Mouse (Mus musculus): ENCODE measurements around the gene Dcst2.

Gene Dcst2

DNA sequence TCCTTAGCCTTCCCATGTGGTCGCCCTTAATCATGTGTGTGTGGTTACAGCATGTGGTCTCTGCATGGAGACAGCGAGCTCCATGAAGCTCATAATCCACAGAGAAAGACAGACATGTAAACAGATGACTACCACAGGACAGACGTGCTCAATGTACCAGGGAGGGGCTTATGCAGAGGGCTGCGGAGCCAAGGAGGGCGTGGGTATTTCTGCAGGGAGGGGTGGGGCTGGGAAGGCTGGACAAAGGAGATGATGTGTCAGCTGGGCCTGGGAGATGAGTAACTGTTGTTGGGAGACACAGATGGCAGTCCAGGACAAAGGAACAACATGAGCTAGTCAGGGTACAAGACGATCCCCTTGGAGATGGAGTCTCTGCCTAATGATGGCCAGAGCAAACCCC is 2.1 kb upstream of the Dcst2 start:
- DNase-seq (ENCODE audit: extremely low spot score, low read depth, low spot score) = no peak

DNA sequence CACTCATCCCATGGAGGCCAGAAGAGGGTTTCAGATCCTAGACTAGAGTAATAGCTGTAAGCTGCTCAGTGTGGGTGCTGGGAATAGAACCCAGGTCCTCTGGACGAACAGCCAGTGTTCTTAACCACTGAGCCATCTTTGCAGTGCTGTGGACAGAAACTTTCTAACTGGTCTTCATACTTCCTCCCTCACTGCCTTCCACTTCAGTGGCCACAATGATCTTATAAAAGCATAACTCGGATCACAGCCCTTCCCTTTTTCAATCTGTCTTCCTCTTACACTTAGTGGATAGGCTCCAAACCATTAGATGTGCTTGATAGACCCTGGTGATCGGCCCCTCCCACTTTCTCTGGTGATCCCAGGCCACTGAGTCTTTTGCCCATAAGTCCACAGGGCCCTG is 1.5 kb upstream of the Dcst2 start:
- no peak for DNase-seq (ENCODE audit: extremely low spot score, low read depth, low spot score)

DNA sequence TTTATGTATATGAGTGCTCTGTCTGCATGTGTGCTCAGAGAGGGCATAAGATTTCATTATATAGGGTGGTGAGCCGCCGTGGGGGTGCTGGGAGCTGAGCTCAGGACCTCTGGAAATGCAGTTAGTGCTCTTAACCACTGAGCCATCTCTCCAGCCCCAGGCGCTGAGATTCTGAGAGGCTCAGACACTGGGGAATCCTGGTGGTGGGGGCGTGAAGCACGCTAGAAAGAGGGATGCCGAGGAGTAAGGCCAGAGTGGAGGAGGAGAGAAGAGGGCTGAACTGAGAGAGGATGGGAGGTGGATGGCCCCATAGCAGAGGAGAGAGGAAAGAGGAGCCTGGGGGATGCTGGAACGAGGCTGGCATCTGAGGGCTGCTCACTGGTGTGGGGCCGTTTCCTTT is 2.9 kb downstream of the Dcst2 start:
- DNase-seq (ENCODE audit: extremely low spot score, low read depth, low spot score) = no peak

DNA sequence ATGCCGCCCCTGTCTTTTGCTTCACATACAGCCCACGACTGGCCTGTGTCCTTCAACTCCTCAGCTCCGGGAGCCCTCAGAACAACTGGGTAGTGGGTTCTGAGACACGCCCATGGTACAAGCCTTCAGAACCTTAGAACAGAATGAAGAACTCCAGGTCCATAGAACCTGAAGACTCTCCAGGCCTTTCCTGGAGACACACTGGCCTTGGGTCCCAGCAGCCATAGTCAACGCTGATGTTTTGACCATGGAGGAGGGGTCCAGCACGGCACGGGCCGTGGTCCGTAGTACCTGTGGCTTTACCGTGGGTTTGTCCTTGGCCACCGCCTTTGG is 3.3 kb downstream of the Dcst2 start, which contains the start of gene Dcst1:
TSS of gene Dcst1 (minus strand) at position 101 of the 333 bp plus-strand sequence.
- DNase-seq (ENCODE audit: extremely low spot score, low read depth, low spot score) = no peak

DNA sequence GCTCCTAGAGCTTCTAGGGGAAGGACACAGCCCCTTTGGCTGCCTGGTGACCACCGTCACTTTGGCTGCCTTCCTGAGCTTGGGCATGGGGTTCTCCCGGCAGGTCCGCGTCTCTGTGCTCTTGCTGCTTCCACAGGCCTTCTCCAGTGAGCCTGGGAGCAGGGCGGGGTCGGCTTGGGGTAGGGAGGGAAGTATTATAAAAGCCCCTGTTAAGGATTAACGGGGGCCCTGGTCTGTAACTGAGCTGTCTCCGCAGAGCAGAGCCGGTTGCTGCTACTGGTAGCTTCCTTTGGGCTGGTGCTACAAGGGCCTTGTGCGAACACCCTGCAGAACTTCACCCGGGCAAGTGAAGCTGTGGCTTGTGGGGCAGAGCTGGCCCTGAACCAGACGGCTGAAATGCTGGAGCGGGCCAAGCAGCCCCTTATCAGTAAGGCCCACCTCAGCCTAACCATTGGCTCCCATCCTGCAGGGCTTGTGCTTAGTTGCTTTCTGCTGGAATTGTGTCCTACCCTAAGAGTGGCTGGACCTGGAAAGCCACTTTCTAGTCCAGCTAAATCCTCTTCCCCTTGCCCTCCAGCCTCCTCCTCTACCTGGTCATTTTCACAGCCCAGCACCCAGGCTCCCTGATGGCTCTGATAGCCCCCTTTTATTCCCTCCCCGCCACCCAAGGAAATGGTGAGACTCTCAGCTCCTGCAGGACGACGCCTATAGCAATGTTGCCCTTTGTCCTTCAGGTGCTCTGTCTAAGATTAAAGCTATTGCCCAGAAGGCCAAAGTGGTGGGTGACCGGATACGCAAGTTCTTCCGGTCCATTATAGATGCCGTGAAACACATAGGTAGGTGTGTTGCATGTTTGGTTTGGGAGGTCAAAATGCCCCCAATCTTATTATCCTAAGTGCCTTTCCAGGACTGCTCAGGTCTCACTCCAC is 4.0 kb downstream of the Dcst2 start:
- DNase-seq (ENCODE audit: extremely low spot score, low read depth, low spot score) = no peak

DNA sequence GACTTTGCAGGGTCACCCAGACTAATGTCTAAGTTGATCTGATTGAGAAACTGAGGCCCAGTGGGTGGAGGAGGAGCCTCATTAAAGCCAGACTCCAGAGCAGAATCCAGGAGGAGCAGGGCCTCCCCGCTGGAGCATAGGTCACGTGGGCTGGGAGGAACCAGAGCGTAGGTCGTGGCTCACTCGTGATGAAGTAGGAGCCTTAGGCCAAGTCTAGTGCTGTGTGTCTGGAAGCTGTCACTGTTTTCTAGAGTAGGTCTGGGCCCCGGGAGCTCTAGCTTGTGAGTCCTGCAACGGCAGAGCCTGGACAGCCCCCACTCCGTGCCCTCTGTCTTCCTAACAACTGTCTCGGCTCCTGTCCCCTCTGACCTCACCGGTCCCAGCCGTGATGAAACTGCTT is 5.6 kb downstream of the Dcst2 start:
- DNase-seq (ENCODE audit: extremely low spot score, low read depth, low spot score) = no peak

DNA sequence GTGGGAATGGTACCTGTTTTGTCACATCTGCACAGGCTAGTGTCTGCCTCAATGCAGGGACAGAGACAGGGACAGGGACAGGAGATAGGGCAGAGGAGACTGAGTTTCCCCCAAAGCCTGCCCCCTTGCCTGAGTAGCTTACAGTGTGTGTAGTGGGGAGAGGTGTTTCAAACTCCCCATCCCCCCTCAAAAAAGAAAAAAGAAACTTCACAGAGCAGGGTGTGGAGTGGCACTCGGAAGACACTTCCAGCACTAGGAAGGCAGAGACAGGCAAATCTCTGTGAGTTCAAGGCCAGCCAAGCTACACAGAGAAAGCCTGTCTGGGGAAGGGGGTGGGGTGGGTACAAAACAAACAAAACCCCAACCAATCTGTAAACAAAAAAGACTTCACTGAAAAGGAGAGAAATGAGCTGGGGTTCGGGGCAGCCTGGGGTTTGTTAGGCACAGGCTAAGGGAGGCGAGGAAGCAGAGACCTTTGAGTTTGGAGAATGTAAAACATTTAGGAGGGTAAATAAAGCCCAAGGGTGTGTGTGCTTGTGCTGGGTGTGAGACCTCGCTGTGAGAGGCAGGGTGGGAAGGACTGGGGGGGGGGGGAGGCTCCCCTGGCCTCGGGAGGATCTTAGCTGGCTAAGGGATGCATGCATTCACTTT is 11.9 kb downstream of the Dcst2 start:
- DNase-seq (ENCODE audit: extremely low spot score, low read depth, low spot score) = no peak

DNA sequence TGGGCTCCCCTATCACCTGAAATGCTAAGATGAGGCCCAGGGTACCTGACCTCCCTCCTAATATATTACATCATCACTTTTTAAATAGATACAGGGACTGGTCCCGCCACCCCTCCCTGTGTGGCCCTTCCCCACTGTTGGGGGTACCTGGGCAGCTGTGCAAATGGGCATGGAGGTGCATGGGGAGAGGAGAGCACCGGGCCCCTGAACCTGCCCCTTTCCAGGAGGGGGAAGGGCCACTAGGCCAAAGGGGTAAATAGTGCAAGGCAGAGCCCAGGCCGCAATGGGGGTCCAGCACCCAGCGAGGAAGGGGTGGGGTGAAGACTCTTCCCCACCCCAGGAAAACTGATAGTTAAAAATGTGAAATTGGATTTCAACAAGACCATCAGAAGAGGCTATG is 16.1 kb downstream of the Dcst2 start:
- no peak for DNase-seq (ENCODE audit: extremely low spot score, low read depth, low spot score)

DNA sequence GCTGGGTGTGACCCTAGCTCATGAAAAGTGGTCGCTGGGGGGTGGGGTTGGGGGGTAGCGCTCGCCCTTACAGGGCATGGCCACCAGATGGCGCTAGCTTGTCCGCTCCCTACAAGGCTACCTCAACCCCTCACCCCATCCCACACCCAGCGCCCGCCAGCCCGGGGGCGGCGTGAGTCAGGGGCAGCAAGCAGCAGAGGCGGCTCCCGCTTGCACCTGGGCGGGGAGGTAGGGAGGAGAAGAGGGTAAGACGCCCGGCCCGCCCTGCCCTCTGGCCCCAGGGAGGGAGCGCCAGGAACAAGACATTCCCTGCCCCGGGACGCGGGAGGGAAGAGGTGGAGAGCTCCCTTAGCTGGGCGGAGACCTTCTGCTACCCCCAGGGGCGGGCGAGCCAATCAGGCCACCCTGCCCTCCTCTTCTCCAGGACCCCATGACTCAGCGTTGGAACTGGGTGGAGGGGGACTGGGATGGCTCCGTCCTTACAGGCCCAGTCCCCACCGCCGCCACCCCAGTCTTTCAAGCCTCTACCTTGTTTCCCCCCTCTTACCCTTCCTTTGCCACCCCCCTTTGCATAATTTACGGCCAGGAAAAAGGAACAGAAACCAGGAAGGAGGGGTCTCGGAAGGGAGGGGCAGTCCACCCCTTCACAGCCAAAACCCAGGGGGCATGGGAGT is 16.8 kb downstream of the Dcst2 start:
- no peak for DNase-seq (ENCODE audit: extremely low spot score, low read depth, low spot score)

DNA sequence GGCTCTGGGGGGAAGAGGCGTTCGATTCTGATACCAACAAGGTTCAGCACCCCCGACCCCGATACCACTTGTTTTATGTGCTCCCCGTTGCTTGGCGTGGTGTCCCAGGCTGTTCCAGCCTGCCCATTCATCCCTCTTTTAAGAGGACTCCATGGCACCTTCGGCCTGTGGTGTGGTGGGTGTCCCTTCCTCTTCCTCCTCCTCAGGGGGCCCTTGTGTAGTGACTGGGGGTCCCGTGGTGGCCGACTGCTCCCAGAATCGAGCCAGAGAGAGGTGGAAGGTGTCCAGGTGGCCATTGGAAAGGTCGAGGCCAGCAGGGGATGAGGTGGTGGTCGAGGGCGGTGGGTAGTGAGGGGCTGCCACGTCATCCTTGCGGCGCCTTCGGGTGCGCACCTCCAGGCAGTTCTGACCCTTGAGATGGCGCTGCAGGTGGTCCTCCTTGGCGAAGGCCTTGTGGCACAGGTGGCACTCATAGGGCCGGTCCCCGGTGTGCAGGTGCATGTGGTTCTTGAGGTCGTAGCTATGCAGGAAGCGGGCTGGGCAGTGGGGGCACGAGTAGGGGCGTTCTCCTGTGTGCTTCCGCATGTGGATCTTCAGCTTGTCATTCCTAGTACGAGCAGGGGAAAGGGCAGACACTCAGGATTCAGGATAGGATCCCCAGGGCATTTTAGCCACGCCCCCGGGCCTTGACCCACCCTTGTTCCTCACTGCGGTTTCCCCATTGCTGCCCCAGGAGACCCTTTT is 17.8 kb downstream of the Dcst2 start:
- no peak for DNase-seq (ENCODE audit: extremely low spot score, low read depth, low spot score)

DNA sequence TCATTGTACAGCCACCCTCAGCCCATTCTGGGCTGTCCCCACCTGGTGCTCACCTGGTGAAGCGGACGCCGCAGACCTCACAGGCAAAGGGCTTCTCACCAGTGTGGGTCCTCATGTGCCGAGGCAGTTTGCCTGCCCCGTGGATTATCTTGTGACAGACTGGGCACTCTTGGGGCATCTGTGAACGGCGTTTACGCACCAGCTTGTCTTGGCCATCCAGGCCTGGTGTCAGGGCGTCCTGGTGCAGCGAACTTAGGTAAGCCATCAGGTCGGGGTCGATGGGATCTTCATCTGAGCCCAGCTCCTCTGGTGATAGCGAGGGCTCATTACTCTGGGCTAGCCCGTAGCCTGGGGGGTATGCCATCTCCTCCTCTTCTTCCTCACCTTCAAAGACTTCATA is 18.5 kb downstream of the Dcst2 start:
- no peak for DNase-seq (ENCODE audit: extremely low spot score, low read depth, low spot score)

DNA sequence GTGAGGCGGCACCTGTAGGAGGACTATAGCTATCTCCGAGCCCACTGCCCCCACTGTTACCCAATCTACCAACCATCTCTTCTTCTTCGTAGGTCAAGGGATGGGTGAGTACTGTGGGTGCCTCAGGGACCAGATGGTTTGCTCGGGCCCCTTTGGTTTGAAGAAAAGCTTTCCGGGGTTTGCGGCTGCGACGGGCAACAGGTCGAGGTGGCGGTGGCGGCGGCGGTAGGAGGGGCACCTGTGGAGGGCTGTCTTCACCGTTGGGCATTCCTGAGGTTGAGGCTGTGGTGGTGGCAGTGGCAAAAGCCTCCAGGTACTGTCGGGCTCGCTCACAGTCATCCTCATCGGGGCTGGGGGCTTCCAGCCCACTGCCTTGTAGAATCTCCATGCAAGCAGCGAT is 18.9 kb downstream of the Dcst2 start:
- DNase-seq (ENCODE audit: extremely low spot score, low read depth, low spot score) = no peak

DNA sequence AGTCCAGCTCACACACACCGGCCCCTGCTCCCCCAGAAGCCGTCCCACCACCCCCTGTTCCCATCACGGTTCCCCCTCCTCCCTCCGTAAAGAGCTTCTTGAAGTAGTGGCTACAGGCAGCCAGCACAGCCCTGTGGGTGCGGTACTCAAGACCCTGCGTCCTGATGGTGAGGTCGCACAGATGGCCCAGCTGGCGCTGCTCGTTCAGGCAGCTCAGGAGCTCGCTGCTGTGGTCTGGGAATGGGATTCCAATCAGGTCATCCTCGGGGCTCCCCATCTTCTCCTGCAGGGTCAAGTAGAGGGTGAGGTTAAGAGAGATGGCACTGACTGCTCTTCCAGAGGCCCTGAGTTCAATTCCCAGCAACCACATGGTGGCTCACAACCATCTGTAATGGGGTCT is 19.5 kb downstream of the Dcst2 start:
- no peak for DNase-seq (ENCODE audit: extremely low spot score, low read depth, low spot score)

DNA sequence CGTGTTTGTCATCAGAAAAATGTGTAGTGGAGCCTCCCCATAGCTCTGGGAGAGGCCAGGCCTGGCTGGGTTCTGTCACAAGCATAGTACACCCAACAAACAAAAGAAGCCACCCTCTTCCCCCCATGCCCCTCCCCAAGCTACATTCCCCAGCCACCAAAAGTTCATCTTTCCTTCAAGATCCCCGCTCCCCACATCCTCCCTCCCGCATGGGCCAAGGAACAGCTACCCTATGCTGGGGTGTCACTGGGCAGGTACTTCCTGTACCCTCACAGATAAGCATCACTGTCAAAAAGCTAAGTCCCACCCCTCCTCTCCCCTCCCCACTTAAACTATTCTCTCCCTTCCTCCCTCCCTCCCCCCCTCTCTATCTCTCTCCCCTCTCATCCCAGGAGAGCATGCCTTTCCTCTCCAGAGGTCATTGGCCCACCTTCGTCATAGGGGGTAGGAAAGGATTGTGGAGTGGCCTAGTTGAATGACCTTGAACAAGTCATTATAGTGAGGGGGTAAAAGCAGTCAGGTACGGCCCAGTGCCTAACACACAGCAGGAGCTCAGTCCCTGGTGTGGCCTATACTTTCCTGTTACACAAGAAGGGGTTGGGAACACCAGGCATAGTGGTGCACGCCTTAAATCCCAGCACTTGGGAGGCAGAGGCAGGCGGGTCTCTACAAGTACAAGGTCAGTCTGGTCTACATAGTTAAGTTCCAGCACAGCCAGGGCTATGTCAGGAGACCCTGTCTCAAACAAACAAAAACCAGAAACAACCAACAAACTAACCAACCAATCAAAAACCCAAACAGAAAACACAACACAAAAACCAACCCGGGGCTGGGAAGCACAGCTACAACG is 20.5 kb downstream of the Dcst2 start:
- no peak for DNase-seq (ENCODE audit: extremely low spot score, low read depth, low spot score)

DNA sequence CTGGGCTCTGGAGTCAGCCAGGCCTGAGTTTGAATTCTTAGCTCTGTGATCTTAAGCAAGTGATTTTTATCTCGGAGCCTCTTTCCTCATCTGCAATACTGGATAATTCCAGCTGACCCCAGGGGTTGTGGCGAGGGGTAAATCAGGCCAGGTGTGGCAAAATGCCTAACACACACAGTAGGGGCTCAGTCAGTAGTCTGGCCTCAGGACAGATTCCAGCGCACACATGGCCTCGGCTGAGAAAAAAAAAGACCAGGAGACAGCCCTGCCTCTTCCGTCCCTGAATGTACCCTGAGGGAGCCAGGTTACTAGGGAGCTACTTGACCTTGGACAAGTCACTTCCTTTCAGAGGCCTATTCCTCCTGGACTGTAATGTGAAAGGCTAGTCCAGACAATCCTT is 21.2 kb downstream of the Dcst2 start:
- no peak for DNase-seq (ENCODE audit: extremely low spot score, low read depth, low spot score)

DNA sequence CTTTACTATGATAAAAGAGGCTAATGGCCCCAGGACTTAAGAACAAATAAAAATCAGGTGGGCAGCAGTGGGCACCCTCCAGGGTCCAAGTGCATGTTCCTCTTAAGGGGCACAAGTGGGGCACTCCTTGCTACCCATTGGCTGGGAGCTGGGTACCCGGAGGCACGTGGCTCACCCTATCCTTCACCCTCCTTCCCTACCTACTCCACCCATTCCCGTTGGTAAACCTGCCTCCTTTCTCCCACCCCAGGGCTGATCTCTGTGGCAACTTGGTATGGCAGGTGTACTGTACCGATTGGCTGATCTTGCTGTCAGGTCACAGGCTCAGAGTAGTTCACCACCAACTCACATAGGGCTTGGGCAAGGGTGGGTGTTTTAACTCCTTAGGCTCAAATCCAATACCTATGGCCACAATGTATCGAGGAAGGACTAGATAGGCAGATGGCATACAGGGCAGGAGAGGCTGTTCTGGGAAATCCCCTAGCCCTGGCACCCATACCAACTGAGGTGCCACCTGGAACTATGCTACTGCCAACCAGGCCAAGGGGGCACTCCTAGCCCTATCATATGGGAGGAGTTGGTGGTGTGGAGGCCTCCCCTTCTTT is 22.0 kb downstream of the Dcst2 start:
- DNase-seq (ENCODE audit: extremely low spot score, low read depth, low spot score) = no peak

DNA sequence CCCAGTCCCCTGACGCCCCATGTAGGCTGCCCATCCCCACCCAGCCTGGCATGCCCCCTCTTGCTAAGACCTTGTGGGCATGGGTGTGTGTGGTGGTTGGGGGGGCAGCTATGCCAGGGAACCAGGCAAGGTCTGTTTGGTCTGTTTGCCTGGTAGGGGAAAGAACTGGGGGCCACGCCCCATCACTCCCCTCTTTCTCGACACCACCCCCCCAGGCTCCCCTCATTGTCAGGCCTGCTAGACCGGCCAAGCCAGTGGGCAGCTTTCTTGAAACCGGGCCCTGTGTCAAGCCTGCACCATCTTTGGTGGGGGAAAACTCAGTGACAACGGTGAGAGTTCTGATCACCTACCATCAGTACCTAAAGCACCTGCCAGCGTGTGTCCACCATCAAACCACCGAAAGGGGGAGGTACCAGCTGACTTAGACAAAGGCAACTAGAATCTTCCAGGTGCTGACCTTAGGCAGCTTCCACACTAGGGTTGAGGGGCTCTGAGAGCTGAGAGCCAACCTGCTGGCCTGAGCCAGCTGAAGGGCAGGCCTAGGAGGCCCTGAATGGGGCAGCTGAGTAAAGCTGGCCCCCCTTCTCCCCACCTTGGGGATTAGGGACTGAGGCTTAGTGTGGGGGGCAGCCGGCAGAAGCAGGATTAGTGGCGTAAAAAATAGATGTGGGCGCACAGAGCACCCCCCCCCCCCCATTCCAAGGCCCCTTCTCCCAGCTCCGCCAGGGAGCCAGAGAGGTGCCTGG is 22.7 kb downstream of the Dcst2 start:
- no peak for DNase-seq (ENCODE audit: extremely low spot score, low read depth, low spot score)

DNA sequence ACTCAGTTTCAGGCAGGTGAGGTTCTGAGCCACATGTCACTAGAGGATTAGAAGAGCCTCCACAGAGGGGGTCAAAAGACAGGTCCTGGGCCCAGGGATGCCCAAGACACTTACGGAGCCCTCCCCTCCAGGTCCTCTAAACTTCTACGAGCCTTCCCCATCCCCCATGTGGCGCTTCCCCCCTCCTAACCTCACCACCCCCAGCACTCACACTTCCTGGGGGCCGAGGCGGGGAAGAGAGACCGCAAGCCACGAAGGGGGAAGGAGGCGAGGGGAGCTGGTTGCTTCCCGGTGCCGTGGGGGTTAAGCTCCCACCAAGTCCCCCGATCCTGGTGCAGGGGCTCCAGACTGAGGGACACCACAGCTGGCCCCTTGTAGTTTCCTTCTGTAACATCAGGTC is 23.7 kb downstream of the Dcst2 start:
- DNase-seq (ENCODE audit: extremely low spot score, low read depth, low spot score) = no peak
